Mouse (Mus musculus): ENCODE data around the gene Tmprss4. TPM values are rescaled to one million over a fixed set of nuclear protein-coding genes. Genes with fewer than 3 reads are reported as not detected.

Gene Tmprss4
- polyA plus RNA-seq, 1 experiment, result 0.06 TPM

GRCm38 (mm10) chr9:45197549-45197948, 6.3 kb downstream of the Tmprss4 start:
- TF ChIP-seq POLR2A (IDR thresholded peaks at IDR 0.05; ENCODE audit: control insufficient read depth, low read depth, low read length), result no peak
- TF ChIP-seq CTCF (IDR thresholded peaks at IDR 0.05; ENCODE audit: control insufficient read depth, insufficient read depth, insufficient replicate concordance, low read depth, low read length), result no peak
- H3K36me3 ChIP-seq (ENCODE audit: control insufficient read depth, insufficient read depth, low read length), result no peaks in the 10 kb centered on the region
- no peak overlapping the region for H3K4me3 ChIP-seq (ENCODE audit: control insufficient read depth, low read depth, low read length)
- H3K27ac ChIP-seq (ENCODE audit: control insufficient read depth, insufficient read depth, low read depth, low read length), result no peak overlapping the region
- no peaks in the 10 kb centered on the region for H3K4me1 ChIP-seq (ENCODE audit: control insufficient read depth, insufficient read depth, low read length)
- H3K27me3 ChIP-seq (ENCODE audit: control insufficient read depth, insufficient read depth, low read length), result no peaks in the 10 kb centered on the region

GRCm38 (mm10) chr9:45196125-45196830, 7.6 kb downstream of the Tmprss4 start:
- no peak overlapping the region for H3K27ac ChIP-seq (ENCODE audit: control insufficient read depth, insufficient read depth, low read depth, low read length)
- TF ChIP-seq CTCF (IDR thresholded peaks at IDR 0.05; ENCODE audit: control insufficient read depth, insufficient read depth, insufficient replicate concordance, low read depth, low read length) (no peak), POLR2A (IDR thresholded peaks at IDR 0.05; ENCODE audit: control insufficient read depth, low read depth, low read length) (no peak)
- no peaks in the 10 kb centered on the region for H3K36me3 ChIP-seq (ENCODE audit: control insufficient read depth, insufficient read depth, low read length)
- H3K4me3 ChIP-seq (ENCODE audit: control insufficient read depth, low read depth, low read length), result no peak overlapping the region
- H3K4me1 ChIP-seq (ENCODE audit: control insufficient read depth, insufficient read depth, low read length), result no peaks in the 10 kb centered on the region
- no peaks in the 10 kb centered on the region for H3K27me3 ChIP-seq (ENCODE audit: control insufficient read depth, insufficient read depth, low read length)

- Histone ChIP-seq H3K4me1 (ENCODE audit: control insufficient read depth, insufficient read depth, low read length) (no peaks in the 10 kb centered on the region), H3K4me3 (ENCODE audit: control insufficient read depth, low read depth, low read length) (no peak overlapping the region), H3K27ac (ENCODE audit: control insufficient read depth, insufficient read depth, low read depth, low read length) (no peak overlapping the region), H3K27me3 (ENCODE audit: control insufficient read depth, insufficient read depth, low read length) (no peaks in the 10 kb centered on the region), H3K36me3 (ENCODE audit: control insufficient read depth, insufficient read depth, low read length) (no peaks in the 10 kb centered on the region)
- TF ChIP-seq POLR2A (IDR thresholded peaks at IDR 0.05; ENCODE audit: control insufficient read depth, low read depth, low read length) (no peak), CTCF (IDR thresholded peaks at IDR 0.05; ENCODE audit: control insufficient read depth, insufficient read depth, insufficient replicate concordance, low read depth, low read length) (no peak)
Observed at GRCm38 (mm10) chr9:45195468-45195867, 8.4 kb downstream of the Tmprss4 start.

GRCm38 (mm10) chr9:45189661-45190174, 14.2 kb downstream of the Tmprss4 start:
- Histone ChIP-seq H3K4me3 (ENCODE audit: control insufficient read depth, low read depth, low read length) (no peak overlapping the region), H3K36me3 (ENCODE audit: control insufficient read depth, insufficient read depth, low read length) (no peaks in the 10 kb centered on the region), H3K27ac (ENCODE audit: control insufficient read depth, insufficient read depth, low read depth, low read length) (no peak overlapping the region), H3K27me3 (ENCODE audit: control insufficient read depth, insufficient read depth, low read length) (no peaks in the 10 kb centered on the region), H3K4me1 (ENCODE audit: control insufficient read depth, insufficient read depth, low read length) (no peaks in the 10 kb centered on the region)
- TF ChIP-seq POLR2A (IDR thresholded peaks at IDR 0.05; ENCODE audit: control insufficient read depth, low read depth, low read length) (no peak), CTCF (IDR thresholded peaks at IDR 0.05; ENCODE audit: control insufficient read depth, insufficient read depth, insufficient replicate concordance, low read depth, low read length) (no peak)

GRCm38 (mm10) chr9:45188570-45189563, 15.0 kb downstream of the Tmprss4 start:
- Histone ChIP-seq H3K27ac (ENCODE audit: control insufficient read depth, insufficient read depth, low read depth, low read length) (no peak overlapping the region), H3K27me3 (ENCODE audit: control insufficient read depth, insufficient read depth, low read length) (no peaks in the 10 kb centered on the region), H3K36me3 (ENCODE audit: control insufficient read depth, insufficient read depth, low read length) (no peaks in the 10 kb centered on the region), H3K4me1 (ENCODE audit: control insufficient read depth, insufficient read depth, low read length) (no peaks in the 10 kb centered on the region), H3K4me3 (ENCODE audit: control insufficient read depth, low read depth, low read length) (no peak overlapping the region)
- TF ChIP-seq POLR2A (IDR thresholded peaks at IDR 0.05; ENCODE audit: control insufficient read depth, low read depth, low read length) (no peak), CTCF (IDR thresholded peaks at IDR 0.05; ENCODE audit: control insufficient read depth, insufficient read depth, insufficient replicate concordance, low read depth, low read length) (no peak)

GRCm38 (mm10) chr9:45185250-45185649, 18.6 kb downstream of the Tmprss4 start:
- Histone ChIP-seq H3K4me1 (ENCODE audit: control insufficient read depth, insufficient read depth, low read length) (no peaks in the 10 kb centered on the region), H3K27me3 (ENCODE audit: control insufficient read depth, insufficient read depth, low read length) (no peaks in the 10 kb centered on the region), H3K27ac (ENCODE audit: control insufficient read depth, insufficient read depth, low read depth, low read length) (no peak overlapping the region), H3K36me3 (ENCODE audit: control insufficient read depth, insufficient read depth, low read length) (no peaks in the 10 kb centered on the region), H3K4me3 (ENCODE audit: control insufficient read depth, low read depth, low read length) (no peak overlapping the region)
- TF ChIP-seq POLR2A (IDR thresholded peaks at IDR 0.05; ENCODE audit: control insufficient read depth, low read depth, low read length) (no peak), CTCF (IDR thresholded peaks at IDR 0.05; ENCODE audit: control insufficient read depth, insufficient read depth, insufficient replicate concordance, low read depth, low read length) (no peak)

- H3K4me3 ChIP-seq (ENCODE audit: control insufficient read depth, low read depth, low read length), result no peak overlapping the region
- no peaks in the 10 kb centered on the region for H3K4me1 ChIP-seq (ENCODE audit: control insufficient read depth, insufficient read depth, low read length)
- H3K36me3 ChIP-seq (ENCODE audit: control insufficient read depth, insufficient read depth, low read length), result no peaks in the 10 kb centered on the region
- H3K27ac ChIP-seq (ENCODE audit: control insufficient read depth, insufficient read depth, low read depth, low read length), result no peak overlapping the region
- no peaks in the 10 kb centered on the region for H3K27me3 ChIP-seq (ENCODE audit: control insufficient read depth, insufficient read depth, low read length)
- no peak for TF ChIP-seq CTCF (IDR thresholded peaks at IDR 0.05; ENCODE audit: control insufficient read depth, insufficient read depth, insufficient replicate concordance, low read depth, low read length)
- TF ChIP-seq POLR2A (IDR thresholded peaks at IDR 0.05; ENCODE audit: control insufficient read depth, low read depth, low read length), result no peak
Observed at GRCm38 (mm10) chr9:45183266-45183665, 20.6 kb downstream of the Tmprss4 start.

All from testis, adult 2 months (tissue).